Mouse (Mus musculus): ENCODE measurements at regions not wholly inside any gene's neighbourhood (a gene's known extent, or its start where the extent isn't known, plus 50 kb on each side); places are given as distances from the start of the nearest gene placed in this dataset.

GRCm38 (mm10) chr6:13305873-13306272, 81.1 kb upstream of the Vwde start:
- DNase-seq: no peak

- DNase-seq: no peak
Measured at GRCm38 (mm10) chr6:13298171-13298570, 73.4 kb upstream of the Vwde start.

GRCm38 (mm10) chr6:13297110-13297509, 72.3 kb upstream of the Vwde start:
- DNase-seq: no peak

GRCm38 (mm10) chr6:13296041-13296440, 71.3 kb upstream of the Vwde start:
- no peak for DNase-seq

GRCm38 (mm10) chr6:13294393-13294792, 69.6 kb upstream of the Vwde start:
- DNase-seq: no peak

- DNase-seq: no peak
Measured at GRCm38 (mm10) chr6:13288500-13288899, 63.7 kb upstream of the Vwde start.

GRCm38 (mm10) chr6:13287812-13288211, 63.0 kb upstream of the Vwde start:
- DNase-seq: no peak

- no peak for DNase-seq
Measured at GRCm38 (mm10) chr6:13286542-13287273, 61.9 kb upstream of the Vwde start.

GRCm38 (mm10) chr6:13280835-13281234, 56.1 kb upstream of the Vwde start:
- peak; percentile 12 for DNase-seq

All from thymus, postnatal 14 days (tissue).